Mouse (Mus musculus) MEL (cell line): ENCODE results near the gene Cacna1i.

Source experiments
- BHLHE40 ChIP-seq: IDR thresholded peaks from 2 replicates; pipeline ENCODE4 v1.6.1; 2012; ENCODE audit warnings: low read depth, mild to moderate bottlenecking, inconsistent platforms, low read length, improper control_type of control experiment, borderline replicate concordance
- CHD2 ChIP-seq: IDR thresholded peaks from 2 replicates; pipeline ENCODE4 v1.6.1; 2011; ENCODE audit warnings: low read length, improper control_type of control experiment
- CTCF ChIP-seq, 3 experiments: IDR thresholded peaks in 2 of 3; conservative IDR thresholded peaks in 1 of 3; 2 replicates each; pipeline ENCODE4 v1.5.1; 2011 to 2012; ENCODE audit warnings: low read length in 3 of 3, low read depth in 2 of 3, mild to moderate bottlenecking in 2 of 3, improper control_type of control experiment in 1 of 3, inconsistent platforms in 1 of 3, mixed read lengths in 1 of 3, moderate library complexity in 1 of 3; ENCODE audit not compliant: control insufficient read depth in 1 of 3, insufficient read depth in 1 of 3, poor library complexity in 1 of 3, severe bottlenecking in 1 of 3
- EP300 ChIP-seq, 2 experiments: IDR thresholded peaks; 2 replicates each; pipeline ENCODE4 v1.6.1; 2011; ENCODE audit warnings: improper control_type of control experiment in 2 of 2, low read length in 2 of 2, low read depth in 1 of 2, mild to moderate bottlenecking in 1 of 2
- POLR2A ChIP-seq, 2 experiments: IDR thresholded peaks; 2 replicates each; pipeline ENCODE4 v1.6.1; 2011 to 2012; ENCODE audit warnings: low read length in 2 of 2, mild to moderate bottlenecking in 2 of 2, control low read depth in 1 of 2, improper control_type of control experiment in 1 of 2, low read depth in 1 of 2, moderate library complexity in 1 of 2; ENCODE audit not compliant: control insufficient read depth in 1 of 2, insufficient read depth in 1 of 2, poor library complexity in 1 of 2
- USF1 ChIP-seq: IDR thresholded peaks from 2 replicates; pipeline ENCODE4 v1.6.1; 2014; ENCODE audit warnings: low read depth, mild to moderate bottlenecking, inconsistent platforms, low read length, improper control_type of control experiment, moderate library complexity

- TF ChIP-seq BHLHE40 = no peak
- TF ChIP-seq POLR2A (IDR thresholded peaks at IDR 0.05; ENCODE audit: control insufficient read depth in 1 of 2, insufficient read depth in 1 of 2, low read depth in 1 of 2, low read length in 2 of 2, poor library complexity in 1 of 2) = no peak
- no peak for TF ChIP-seq CTCF (IDR thresholded peaks at IDR 0.05 in 2 of 3, conservative IDR thresholded peaks at IDR 0.05 in 1 of 3; ENCODE audit: control insufficient read depth in 1 of 3, insufficient read depth in 1 of 3, low read depth in 2 of 3, low read length in 3 of 3, poor library complexity in 1 of 3, severe bottlenecking in 1 of 3)
- TF ChIP-seq CHD2 = no peak
- no peak for TF ChIP-seq EP300 (IDR thresholded peaks at IDR 0.05; ENCODE audit: low read depth in 1 of 2, low read length in 2 of 2)
- TF ChIP-seq USF1 = no peak
These were observed 59.5 kb downstream of the Cacna1i start for GRCm38 (mm10) chr15:80346510-80346909.
